Mouse (Mus musculus) cerebellum, adult 8-10 months (tissue): ENCODE measurements around the gene Snap23.
A peak's percentile ranks its signal among the peaks of the same experiment; 100 is the strongest.
"Not testable (repeated sequence)": the region's sequence is repeated elsewhere in the genome, so short reads cannot be mapped to it uniquely, and the experiment has no call there.

Experiments
- DNase-seq: peaks from one replicate; pipeline ENCODE4 v3.0.0; 2022

Gene Snap23

DNA sequence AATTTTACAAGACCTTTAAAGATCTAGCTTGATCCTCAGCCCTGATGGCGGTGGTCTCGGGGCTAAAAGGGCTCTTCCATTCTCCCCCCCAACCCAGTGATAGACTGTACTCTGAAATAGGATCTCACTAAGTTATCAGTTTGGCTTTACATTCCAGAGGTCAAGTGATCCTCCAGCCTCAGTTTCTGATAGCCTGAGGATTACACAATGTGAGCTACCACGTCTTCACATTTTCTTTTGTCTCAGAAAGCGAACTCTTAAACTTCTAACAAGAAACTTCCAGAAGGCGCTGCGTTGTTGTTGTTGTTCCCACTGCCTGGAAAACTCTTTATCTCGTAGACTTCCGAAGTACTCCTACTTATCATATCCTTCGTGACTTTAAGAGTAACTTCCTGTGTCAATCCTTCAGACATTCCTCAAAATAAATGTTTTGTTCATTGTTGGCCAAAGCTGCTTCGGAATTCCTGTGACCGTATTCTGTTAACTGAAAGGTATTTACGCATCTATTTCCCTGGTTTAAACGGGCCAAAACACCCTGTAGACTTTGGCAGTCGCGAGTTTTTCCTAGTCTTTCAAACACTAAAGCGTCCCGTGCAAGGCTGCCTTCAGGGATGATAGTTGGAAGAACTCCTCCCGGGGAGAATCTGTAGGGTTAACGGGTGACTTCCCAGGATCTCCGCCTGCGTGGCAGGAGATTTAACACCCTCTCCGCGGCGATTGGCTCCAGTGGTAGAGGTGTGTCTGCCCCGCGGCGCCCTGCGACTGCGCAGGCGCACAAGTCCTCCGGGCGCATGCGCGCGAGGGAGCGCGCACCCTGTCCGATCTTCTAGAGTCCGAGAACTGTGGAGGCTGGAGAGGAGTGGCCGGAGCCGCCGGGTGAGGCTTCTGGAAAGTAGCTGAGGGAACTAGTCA is at the start of gene Snap23:
Gene Snap23 (plus strand): TSS at position 786 of the 912 bp plus-strand sequence.
- DNase-seq = peak; percentile 95

DNA sequence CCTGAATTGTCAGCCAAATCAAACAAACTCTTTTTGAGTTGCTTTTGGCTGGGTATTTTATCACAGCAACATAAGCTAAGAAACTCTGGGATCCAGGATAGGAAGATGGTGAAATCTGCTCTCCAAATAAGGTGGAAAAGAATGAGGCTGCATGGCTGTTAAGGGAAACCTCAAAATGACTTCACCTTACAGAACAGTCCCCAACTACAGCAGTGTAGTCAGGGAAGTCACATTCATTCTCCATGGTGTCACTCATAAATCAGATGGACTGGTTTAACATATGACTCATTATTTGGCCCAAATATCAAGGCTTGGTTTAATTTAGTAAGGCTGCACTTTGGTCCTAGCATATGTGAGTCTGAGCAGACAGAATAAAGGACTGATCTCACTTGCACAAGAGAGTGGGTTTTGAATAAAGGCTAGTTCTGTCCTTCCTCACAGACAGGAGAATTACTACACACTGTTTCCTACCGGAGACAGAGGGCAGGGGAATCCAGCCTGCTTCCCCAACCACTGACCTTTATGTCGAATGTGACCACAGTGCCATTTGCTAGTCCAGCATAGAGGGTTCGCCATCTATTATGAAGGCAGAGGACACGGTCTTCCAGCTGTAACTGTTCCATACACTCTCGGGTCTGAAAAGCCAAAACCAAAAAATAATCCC is 48.8 kb upstream of the Snap23 start:
- no peak for DNase-seq

GRCm38 (mm10) chr2:120526771-120527170 is 40.7 kb upstream of the Snap23 start:
- no peak for DNase-seq

DNA sequence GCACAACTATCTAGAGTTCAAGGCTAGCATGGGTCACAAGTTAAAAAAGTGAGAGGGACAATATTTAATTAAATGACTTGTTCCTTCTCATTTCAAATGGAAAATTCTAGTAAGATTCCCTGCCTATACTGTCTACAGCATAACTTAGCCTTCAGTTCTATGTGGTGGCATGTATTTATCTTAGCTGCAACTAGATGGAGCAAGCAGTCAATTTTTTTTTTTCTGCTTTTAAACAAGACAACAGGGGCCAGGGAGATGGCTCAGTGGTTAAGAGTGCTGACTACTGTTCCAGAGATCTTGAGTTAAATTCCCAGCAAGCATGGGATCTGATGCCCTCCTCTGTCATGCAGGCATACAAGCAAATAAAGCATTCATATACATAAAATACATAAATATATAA is 37.9 kb upstream of the Snap23 start:
- no peak for DNase-seq

- no peak for DNase-seq
These were observed 36.2 kb upstream of the Snap23 start for GRCm38 (mm10) chr2:120531223-120531622.

DNA sequence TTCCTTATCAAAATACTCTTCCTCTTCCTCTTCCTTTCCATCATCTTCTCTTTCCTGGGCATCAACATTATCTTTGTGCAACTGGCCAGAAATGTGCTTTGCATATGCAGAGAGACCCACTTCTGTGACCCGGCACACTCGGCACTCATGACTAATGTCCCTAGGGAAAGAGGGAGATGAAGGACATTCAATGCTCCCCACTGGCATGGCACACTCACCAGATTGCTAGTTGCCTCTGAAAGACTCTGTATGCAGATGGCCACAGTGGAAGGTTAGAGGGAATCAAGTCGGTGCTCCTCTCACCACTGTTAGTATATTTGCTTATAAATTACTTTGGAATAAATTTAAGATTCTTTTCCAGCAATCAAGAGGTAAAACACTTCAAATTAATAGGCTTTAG is 28.1 kb upstream of the Snap23 start:
- DNase-seq = peak; percentile 9

GRCm38 (mm10) chr2:120539778-120540208 is 27.7 kb upstream of the Snap23 start:
- peak; percentile 33 for DNase-seq

- DNase-seq = no peak
These were observed 22.7 kb upstream of the Snap23 start for GRCm38 (mm10) chr2:120544732-120545131.

GRCm38 (mm10) chr2:120556868-120557267 is 10.6 kb upstream of the Snap23 start:
- no peak for DNase-seq

DNA sequence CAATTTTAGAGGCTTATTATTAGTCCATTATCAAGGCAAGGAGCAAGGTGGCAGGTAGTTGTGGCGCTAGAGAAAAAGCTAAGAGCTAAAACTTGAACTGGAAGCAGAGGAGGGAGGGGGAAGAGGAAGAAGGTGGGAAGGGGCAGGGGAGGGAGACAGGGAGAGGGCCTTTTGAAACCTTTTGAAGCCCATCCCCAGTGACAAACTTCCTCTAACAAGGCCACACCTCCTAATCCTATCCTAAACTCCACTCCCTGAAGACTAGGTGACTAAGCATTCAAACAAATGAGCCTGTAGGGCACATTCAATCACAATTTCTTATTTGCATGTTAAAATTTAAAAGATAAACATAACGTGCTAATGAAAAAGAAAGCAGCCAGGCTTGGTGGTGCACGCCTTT is 8.7 kb upstream of the Snap23 start:
- no peak for DNase-seq

GRCm38 (mm10) chr2:120561524-120561923 is 5.9 kb upstream of the Snap23 start:
- DNase-seq = no peak

DNA sequence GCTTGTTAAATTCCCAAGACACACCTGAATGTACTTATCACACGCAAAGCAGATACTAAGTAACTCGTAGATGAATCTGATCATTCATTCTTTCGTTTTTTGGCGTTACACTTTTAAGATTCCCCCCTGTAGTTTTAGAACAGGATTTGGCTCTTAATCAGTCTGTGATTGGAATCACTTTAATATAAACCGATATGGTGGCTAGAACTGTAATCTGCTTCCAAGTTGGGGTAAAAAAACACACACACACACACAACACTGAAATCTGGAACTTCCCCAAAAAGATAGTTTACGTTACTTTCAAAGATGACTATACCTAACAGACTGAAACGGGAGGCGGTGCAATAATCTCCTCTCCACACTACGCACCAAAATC is 4.6 kb upstream of the Snap23 start:
- DNase-seq = no peak

DNA sequence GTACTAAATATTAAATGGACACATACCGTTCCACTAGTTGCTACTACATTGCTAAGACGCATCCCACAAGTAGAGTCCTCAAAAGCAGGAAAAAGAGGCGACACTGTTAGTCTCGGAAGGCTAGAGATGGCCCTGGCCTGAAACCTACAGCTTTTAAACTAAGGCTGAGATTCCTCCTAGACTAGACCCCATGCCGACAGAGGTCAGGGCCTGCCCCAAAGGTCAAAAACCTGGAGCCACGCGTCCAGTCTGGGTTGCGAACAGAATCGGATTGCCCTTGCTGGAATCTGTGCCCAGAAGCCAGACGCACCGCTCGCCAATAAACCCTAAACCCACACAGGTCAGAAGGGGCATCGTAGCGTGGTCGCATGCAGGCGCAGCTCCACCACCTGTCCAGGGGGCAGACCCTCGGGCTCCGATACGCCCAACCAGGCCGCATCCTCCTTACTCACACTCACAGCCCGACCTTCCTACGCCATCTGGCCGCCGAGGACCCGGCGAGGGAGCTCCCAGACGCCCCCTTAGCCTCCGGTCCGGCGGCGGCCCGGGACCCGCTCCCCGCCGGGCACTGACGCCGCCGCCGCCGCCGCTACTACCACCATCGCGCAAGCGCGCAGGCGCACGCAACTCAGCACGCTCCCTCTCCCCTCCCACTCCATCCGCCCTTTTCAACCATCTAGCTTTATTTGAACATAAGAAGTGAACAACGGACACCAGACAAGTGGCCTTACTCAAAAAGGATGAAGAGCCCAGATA is 4.1 kb upstream of the Snap23 start, which contains the start of gene Zfp106:
Gene Zfp106 (minus strand): TSS at position 609 of the 756 bp plus-strand sequence.
- peak; percentile 83 for DNase-seq

- DNase-seq = not testable (repeated sequence)
These were observed 2.8 kb upstream of the Snap23 start for GRCm38 (mm10) chr2:120564548-120565188.

DNA sequence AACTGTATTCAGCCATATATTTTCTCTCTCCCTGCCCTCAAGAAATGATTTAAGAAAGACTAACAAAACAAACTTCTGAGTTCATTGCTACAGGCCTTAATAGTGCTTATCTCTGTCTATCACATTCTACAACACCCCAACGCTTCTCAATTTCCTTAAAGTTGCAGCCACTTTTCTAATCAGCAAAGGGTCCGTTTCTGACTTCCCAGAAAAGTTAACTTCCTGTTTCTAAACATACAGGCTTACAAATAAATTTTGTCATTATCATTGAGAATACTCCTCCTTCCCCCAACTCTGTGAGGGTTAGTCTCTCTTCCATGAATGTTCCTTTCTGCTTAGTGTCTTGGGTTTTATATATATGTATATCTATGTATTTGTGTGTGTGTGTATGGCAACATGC is 2.1 kb upstream of the Snap23 start:
- DNase-seq = no peak

- no peak for DNase-seq
These were observed 388 bp downstream of the Snap23 start for GRCm38 (mm10) chr2:120567798-120568320.

- no peak for DNase-seq
These were observed 3.6 kb downstream of the Snap23 start for GRCm38 (mm10) chr2:120571081-120571480.

DNA sequence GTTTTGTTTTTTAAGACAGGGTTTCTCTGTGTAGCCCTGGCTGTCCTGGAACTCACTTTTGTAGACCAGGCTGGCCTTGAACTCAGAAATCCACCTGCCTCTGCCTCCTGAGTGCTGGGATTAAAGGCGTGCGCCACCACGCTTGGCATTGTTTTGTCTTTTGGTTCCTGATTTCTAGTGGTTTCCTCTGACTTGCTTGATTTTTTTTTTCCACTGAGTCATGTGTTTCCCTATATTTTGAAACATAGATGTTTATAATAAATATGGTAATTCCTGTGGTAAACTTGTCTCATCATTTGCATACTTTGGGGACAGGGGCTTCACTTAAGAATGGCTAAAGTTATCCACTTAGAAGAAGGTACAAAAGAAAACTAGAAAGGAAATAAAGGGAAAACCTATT is 4.7 kb downstream of the Snap23 start:
- not testable (repeated sequence) for DNase-seq

DNA sequence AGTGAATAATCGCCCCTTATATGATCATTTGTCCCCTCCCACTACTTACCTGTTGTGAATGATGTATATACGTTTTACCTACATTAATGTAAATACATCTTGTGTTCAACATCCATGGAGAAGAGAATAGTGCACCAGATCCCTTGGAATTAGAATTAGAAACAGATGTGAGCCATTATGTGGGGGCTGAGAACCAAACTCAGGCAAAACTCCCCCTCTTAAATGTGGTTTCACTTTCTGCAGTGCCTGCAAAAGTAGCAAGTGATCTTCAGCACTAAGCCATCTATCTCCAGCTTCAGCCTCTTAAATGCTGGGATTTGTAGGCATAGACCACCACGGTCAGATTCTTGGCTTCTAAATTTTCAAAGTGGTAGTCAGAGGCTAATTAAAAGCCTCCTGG is 7.7 kb downstream of the Snap23 start:
- DNase-seq = no peak

DNA sequence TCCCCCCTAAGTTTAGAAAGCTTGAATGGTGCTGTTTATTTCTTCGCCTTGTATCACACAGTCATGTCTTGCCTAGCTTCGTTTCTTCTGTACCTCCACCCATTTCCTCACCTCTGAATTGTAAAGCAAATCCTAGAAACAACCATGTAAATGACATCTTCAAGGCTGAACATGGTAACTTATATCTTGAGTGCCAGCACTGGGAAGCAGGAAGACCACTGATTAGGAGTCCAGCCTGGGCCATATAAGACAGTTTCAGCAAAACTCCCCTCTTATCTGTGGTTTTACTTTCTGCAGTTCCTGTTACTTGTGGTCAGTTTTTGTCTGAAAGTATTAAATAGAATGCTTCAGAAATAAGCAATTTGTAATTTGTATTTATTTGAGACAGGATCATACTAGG is 8.5 kb downstream of the Snap23 start:
- DNase-seq = no peak

GRCm38 (mm10) chr2:120577799-120578198 is 10.3 kb downstream of the Snap23 start:
- DNase-seq = no peak

DNA sequence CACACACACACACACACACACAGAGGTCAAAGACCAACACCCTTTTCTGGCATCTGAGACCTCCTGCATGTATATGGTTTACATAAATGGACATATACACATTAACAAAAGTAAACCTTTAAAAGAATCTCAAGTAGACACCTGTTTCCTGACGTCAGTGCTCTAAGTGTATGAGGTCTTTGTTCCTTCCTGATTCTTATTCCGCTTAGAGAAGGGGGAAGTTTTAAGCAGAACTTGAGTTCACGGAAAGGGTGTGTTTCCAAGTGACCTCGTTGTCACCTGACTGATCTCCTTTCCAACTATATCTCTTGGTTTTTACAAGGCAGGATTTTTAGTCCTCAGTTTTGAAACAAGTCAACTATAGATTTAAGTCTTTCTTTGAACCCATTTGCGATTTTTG is 10.8 kb downstream of the Snap23 start:
- DNase-seq = no peak

DNA sequence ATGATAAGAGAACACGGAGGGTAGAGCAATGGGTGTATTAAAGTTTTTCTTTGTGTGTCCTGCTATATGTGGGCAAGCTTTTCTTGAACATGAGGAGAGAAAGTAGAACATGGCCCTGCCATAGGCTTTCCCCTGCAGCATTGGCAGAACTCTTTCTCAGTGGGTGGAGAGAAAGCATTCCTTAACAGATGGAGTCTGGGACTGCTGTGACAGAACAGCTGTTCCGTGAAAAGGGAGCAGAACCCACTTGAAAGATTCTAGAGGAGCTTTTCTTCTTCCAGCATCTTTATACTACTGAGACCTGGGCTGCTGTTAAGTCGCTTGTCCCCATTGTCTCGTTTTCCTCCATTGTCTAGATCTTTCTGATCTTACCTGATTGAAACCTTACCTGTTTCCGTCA is 22.3 kb downstream of the Snap23 start:
- DNase-seq = no peak
